Mouse (Mus musculus): ENCODE measurements around the gene Tmeff1. TPM values are rescaled to one million over a fixed set of nuclear protein-coding genes. Genes with fewer than 3 reads are reported as not detected.

The Tmeff1 gene
- total and polyA plus RNA-seq, 3 experiments: 4.9 to 11.7 (median 11.1) TPM

DNA sequence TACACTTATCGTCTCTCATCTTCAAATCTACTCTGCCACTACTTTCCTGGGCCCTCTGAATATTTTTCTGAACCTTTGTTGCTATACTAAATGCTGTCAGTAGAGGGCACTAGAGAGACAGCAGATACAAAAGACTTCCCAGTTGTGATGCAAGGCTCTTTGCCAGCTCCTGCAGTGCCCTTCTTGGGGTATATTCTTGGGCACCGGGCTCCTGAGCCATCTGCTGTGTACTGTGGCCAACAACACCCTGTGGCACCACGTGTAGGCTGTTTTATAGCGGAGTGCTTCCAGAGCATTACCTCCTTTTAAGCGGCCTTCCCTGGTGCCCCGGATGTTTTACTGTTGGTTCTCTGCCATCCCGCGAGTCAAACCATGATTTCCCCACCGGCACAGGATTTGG lies 105.7 kb downstream of the Tmeff1 start:
- Histone ChIP-seq H3K27me3 (ENCODE audit: control insufficient read depth, insufficient read depth, low read length) (peaks cover 1% of the 10 kb centered on the region; the same call in 1 of the 2 replicates), H3K4me3 (no peak overlapping the region), H3K9ac (ENCODE audit: low read depth, low read length) (no peak overlapping the region), H3K36me3 (ENCODE audit: control insufficient read depth, insufficient read depth, low read length) (no peaks in the 10 kb centered on the region), H3K4me1 (ENCODE audit: control insufficient read depth, insufficient read depth, low read length) (no peaks in the 10 kb centered on the region), H3K79me2 (replicated peaks; ENCODE audit: control insufficient read depth, insufficient read depth, low read length) (no peaks in the 10 kb centered on the region), H3K27ac (no peak overlapping the region)
- TF ChIP-seq CTCF (IDR thresholded peaks at IDR 0.05): peak; percentile 88
- no peak for TF ChIP-seq EP300 (IDR thresholded peaks at IDR 0.05; ENCODE audit: insufficient read depth, low read depth, low read length)
- no peak for DNase-seq
- 65% methylated on average over 9 of the region's 9 CpGs for WGBS
- intact Hi-C loops (cut with DNase I): loop anchor here (5.0 kb wide), 2 partner anchors 82 to 632 kb away; no protein-coding TSS in a partner anchor

- H3K27me3 ChIP-seq (ENCODE audit: control insufficient read depth, insufficient read depth, low read length): peaks cover 1% of the 10 kb centered on the region; the same call in 1 of the 2 replicates
- no peak overlapping the region for H3K27ac ChIP-seq
- H3K36me3 ChIP-seq (ENCODE audit: control insufficient read depth, insufficient read depth, low read length): no peaks in the 10 kb centered on the region
- peak in 1 of 2 experiments; percentile 34 for DNase-seq
- H3K79me2 ChIP-seq (replicated peaks; ENCODE audit: control insufficient read depth, insufficient read depth, low read length): no peaks in the 10 kb centered on the region
- no peak overlapping the region for H3K4me3 ChIP-seq
- H3K9ac ChIP-seq (ENCODE audit: low read depth, low read length): no peak overlapping the region
- no peak for TF ChIP-seq EP300 (IDR thresholded peaks at IDR 0.05; ENCODE audit: insufficient read depth, low read depth, low read length)
- TF ChIP-seq CTCF (IDR thresholded peaks at IDR 0.05): peak; percentile 80
- WGBS: 34% methylated on average over 7 of the region's 7 CpGs
- intact Hi-C loops (cut with DNase I): loop anchor here (5.0 kb wide), 2 partner anchors 80 to 630 kb away; no protein-coding TSS in a partner anchor
- H3K4me1 ChIP-seq (ENCODE audit: control insufficient read depth, insufficient read depth, low read length): no peaks in the 10 kb centered on the region
Measured at GRCm38 (mm10) chr4:48691793-48692437, 106.9 kb downstream of the Tmeff1 start.

DNA sequence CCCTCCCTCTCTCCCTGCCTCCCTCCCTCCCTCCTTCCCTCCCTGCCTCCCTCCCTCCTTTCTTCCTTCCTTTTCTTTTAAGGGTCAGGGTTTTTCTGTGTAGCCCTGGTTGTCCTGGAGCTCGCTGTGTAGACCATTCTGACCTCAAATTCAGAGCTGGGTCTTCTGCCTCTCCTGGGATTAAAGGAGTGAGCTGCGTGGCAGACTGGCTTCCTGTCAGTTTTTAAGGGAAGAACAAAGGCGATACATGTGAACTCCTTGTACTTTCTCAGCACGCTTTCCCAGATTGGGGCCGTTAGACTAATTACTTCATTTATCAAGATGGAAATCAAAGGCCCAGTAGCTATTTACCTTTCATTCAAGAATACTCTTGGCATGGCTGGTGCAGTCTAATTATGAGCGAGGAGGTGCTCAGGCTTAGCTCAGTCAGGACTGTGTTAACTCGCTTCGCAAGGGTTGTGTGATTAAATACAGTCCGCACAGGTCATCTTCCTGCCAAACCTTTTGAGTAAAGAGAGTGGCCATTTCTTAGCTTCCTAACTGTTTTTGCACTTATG lies 107.8 kb downstream of the Tmeff1 start:
- H3K9ac ChIP-seq (ENCODE audit: low read depth, low read length): no peak overlapping the region
- no peak for DNase-seq
- no peak overlapping the region for H3K27ac ChIP-seq
- no peak overlapping the region for H3K4me3 ChIP-seq
- intact Hi-C loops (cut with DNase I): loop anchor here (5.0 kb wide), 2 partner anchors 79 to 629 kb away; no protein-coding TSS in a partner anchor
- no peaks in the 10 kb centered on the region for H3K36me3 ChIP-seq (ENCODE audit: control insufficient read depth, insufficient read depth, low read length)
- H3K4me1 ChIP-seq (ENCODE audit: control insufficient read depth, insufficient read depth, low read length): no peaks in the 10 kb centered on the region
- TF ChIP-seq EP300 (IDR thresholded peaks at IDR 0.05; ENCODE audit: insufficient read depth, low read depth, low read length) (no peak), POLR2A (IDR thresholded peaks at IDR 0.05; ENCODE audit: insufficient read depth, low read depth, low read length) (no peak), CTCF (IDR thresholded peaks at IDR 0.05) (no peak)
- H3K79me2 ChIP-seq (replicated peaks; ENCODE audit: control insufficient read depth, insufficient read depth, low read length): no peaks in the 10 kb centered on the region
- 57% methylated on average over 9 of the region's 9 CpGs for WGBS
- peaks cover 1% of the 10 kb centered on the region; the same call in 1 of the 2 replicates for H3K27me3 ChIP-seq (ENCODE audit: control insufficient read depth, insufficient read depth, low read length)

DNA sequence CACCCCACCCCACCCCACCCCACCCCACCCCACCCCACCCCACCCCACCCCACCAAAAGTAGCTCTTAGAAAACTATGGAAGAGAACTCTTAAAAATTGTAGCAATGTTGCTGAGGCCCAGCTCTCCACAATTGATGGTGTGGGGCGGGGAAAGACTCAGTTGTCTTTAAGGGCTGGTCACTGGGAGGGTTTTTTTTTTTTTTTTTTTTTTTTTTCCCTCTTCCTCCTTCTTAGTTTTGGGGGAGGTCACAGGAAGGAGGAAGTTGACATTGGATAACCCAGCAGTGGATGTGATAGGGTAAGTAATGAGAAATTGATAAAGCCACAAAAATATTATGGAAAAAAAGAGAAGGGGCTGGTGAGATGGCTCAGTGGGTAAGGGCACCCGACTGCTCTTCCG lies 111.7 kb downstream of the Tmeff1 start:
- no peak for TF ChIP-seq EP300 (IDR thresholded peaks at IDR 0.05; ENCODE audit: insufficient read depth, low read depth, low read length)
- TF ChIP-seq POLR2A (IDR thresholded peaks at IDR 0.05; ENCODE audit: insufficient read depth, low read depth, low read length): no peak
- TF ChIP-seq CTCF (IDR thresholded peaks at IDR 0.05): no peak
- H3K36me3 ChIP-seq (ENCODE audit: control insufficient read depth, insufficient read depth, low read length): no peaks in the 10 kb centered on the region
- no peak overlapping the region for H3K4me3 ChIP-seq
- H3K27ac ChIP-seq: no peak overlapping the region
- H3K4me1 ChIP-seq (ENCODE audit: control insufficient read depth, insufficient read depth, low read length): no peaks in the 10 kb centered on the region
- WGBS: 77% methylated on average over 3 of the region's 3 CpGs
- no peak overlapping the region for H3K9ac ChIP-seq (ENCODE audit: low read depth, low read length)
- intact Hi-C loops (cut with DNase I): no loop called here
- no peaks in the 10 kb centered on the region for H3K79me2 ChIP-seq (replicated peaks; ENCODE audit: control insufficient read depth, insufficient read depth, low read length)
- DNase-seq: no peak
- H3K27me3 ChIP-seq (ENCODE audit: control insufficient read depth, insufficient read depth, low read length): no peaks in the 10 kb centered on the region

DNA sequence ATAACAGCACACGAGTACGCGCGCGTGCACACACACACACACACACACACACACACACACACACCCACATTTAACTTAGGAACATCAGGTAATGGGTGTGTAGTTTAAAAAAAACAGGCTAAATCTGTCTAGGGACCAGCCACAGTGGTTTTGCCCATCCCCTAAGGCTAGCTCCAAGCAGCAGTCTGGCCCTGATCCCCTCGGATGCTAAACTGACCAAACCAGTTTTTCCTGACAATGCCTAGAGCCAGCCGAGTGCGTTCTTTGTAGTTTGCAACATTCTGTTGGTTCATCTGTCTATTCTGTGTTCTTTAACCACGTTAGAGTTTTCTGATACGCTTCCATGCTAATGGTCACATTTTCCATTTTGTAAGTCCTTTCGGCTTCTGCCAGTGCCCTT lies 112.3 kb downstream of the Tmeff1 start:
- no peak overlapping the region for H3K27ac ChIP-seq
- H3K4me3 ChIP-seq: no peak overlapping the region
- H3K4me1 ChIP-seq (ENCODE audit: control insufficient read depth, insufficient read depth, low read length): no peaks in the 10 kb centered on the region
- H3K79me2 ChIP-seq (replicated peaks; ENCODE audit: control insufficient read depth, insufficient read depth, low read length): no peaks in the 10 kb centered on the region
- H3K27me3 ChIP-seq (ENCODE audit: control insufficient read depth, insufficient read depth, low read length): no peaks in the 10 kb centered on the region
- no peak overlapping the region for H3K9ac ChIP-seq (ENCODE audit: low read depth, low read length)
- WGBS: 67% methylated on average over 11 of the region's 11 CpGs
- no peak for TF ChIP-seq EP300 (IDR thresholded peaks at IDR 0.05; ENCODE audit: insufficient read depth, low read depth, low read length)
- no peaks in the 10 kb centered on the region for H3K36me3 ChIP-seq (ENCODE audit: control insufficient read depth, insufficient read depth, low read length)
- no peak for DNase-seq
- intact Hi-C loops (cut with DNase I): no loop called here

Other genes starting within 250 kb of the Tmeff1 start
- 1 to 10 TPM; 7.9 to 9.0 TPM for gene Tex10, start 111.7 kb upstream of the Tmeff1 start, total RNA-seq (2021)
- gene Tex10, start 111.7 kb upstream of the Tmeff1 start, polyA plus RNA-seq (2012; rRNA removed): 8.0 and 12.0 TPM in 2 replicates
- 10 to 100 TPM; 18.9 to 21.8 TPM for gene Msantd3, start 45.2 kb upstream of the Tmeff1 start, total RNA-seq (2021)
- gene Msantd3, start 45.2 kb upstream of the Tmeff1 start, polyA plus RNA-seq (2012; rRNA removed): 9.5 and 15.0 TPM in 2 replicates
- gene Cavin4, start 78.3 kb downstream of the Tmeff1 start, total RNA-seq (2021): 100 to 1,000 TPM; 102 to 107 TPM
- gene Cavin4, start 78.3 kb downstream of the Tmeff1 start, polyA plus RNA-seq (2012; rRNA removed): 22.1 and 53.3 TPM in 2 replicates

All from heart, adult 2 months (tissue).